Mouse (Mus musculus): ENCODE data around the gene Ttc9.

The Ttc9 gene

GRCm38 (mm10) chr12:81630915-81631660 lies at the start of gene Ttc9:
Gene Ttc9, plus strand, starts transcription at chr12:81631249.
- in situ Hi-C loops (cut with MseI, MboI), result no loop called here

DNA sequence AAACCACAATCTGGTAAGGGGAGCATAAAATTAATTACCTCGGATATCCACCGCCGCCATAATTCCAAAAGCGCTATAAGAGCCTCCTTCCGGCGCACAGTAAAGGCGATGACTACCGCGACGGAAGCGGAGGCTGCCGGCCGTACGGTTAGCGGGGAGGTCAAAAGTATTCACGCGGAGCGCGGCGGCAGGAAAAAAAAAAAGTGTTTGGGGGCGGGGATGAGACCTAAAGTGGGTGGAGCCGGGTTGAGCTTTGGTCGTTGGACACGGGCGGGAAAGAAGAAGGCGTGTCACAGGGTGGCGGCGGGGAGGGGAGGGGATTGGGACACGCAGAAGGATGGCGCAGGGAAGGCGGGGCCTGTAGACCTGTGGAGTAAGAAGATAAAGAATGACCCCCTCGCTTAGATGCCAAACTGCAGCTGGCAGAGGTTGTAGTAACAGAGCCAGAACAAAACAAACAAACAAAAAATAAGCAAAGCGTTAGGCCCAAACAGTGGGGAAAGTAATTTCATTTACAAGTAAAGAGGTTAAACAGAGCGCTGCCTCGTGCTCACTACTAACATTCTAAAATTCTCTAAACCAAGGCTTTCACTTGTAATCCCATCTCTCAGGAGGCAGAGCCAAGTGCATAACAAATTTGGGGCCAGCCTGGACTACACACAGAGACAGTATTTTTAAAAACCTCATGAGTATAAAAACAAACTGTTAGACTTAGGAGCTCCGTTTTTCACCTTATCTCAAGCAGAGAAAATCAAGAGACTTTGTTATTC lies 36.0 kb upstream of the Ttc9 start, which contains the start of gene Med6:
Gene Med6, minus strand, starts transcription at position 107 of the 770 bp plus-strand sequence.
- in situ Hi-C loops (cut with MseI, MboI), result no loop called here

DNA sequence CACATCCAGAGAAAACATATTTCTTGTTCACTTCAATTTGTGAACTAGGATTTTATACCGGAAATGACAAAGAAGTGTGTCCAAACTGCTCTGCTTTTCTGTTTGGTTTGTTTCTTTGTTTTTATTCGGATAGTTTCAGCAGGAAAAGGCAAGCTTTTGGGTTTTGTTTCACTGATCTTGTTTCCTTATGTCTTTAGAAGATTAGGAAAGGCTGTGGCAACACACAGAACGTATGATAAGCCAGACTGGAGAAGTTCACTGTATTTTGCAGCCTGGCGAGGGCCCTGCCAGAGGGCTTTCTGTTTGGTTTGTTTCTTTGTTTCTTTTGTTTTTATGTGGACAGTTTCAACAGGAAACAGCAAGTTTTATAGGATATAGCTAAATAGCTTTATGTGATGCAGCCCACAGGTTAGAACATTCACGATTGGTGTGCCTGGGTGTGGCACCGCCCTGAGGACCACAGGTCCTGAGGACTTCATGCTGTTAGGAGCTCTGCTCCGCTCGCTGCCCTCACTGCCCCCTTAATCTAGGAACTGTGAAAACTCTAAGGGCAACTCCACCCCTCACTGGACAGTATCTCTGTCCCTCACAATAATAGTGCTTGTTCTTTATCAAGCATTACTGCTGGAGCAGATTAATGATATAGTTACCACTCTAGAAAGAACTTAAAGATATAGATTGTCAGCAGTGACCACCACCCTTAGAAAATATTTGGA lies 34.3 kb upstream of the Ttc9 start:
- in situ Hi-C loops (cut with MseI, MboI), result no loop called here

DNA sequence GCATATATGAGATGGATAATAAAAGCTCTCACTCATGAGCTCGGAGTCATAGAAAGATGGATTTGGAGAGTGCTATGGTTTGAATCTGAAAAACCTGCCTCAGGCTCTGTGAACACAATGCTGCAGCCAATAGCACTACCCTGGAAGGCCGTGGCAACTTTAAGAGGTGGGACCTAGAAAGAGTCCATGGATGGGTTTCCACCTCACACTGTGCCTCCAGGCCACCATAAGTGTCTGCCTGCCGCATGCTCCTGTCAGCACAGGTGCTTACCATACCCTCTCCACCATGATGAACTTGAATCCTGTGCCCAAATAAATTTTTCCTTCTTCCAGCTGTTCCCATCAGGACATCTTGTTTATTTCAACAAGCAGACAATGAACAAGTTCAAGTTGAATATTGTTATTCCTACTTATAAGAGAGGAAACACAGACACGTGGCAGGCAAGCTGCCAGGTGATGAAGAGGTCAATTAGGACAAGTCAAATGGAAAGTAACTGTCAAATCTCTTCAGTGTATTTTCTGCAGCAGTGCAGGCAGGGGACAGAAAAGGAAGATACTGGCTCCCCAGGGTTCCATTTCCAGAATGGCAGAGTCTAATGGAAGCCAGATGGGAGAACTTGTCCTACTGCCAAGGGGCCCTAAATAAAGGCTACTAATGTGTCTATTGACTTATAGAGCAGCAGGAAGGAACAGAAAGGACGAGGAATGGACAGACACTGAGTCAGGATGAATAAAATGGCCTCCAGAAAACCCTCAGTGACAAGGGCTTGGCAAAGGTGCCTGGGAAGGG lies 25.9 kb upstream of the Ttc9 start:
- in situ Hi-C loops (cut with MseI, MboI), result loop anchor here in 1 of 2 experiments (25.0 kb wide), 1 partner anchor 307 kb away; no protein-coding TSS in a partner anchor

DNA sequence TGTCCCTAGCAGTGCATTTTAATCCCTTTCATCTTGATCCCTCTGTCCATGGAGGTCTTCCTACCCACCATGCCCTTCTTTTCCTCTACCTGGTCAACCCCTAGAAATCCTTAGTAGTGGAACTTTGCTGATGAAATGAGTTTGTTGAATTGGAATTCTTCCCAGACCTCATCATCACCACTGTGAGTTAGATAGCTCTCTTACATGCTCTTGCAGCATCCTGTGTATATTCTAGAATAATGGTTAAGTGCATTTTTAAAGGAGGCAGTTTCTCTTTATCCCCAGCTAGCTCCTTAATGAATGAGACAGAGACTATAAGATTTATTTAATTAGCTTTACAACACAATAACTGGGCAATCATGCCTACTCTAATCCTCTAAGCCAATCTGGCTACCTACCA lies 21.6 kb upstream of the Ttc9 start:
- in situ Hi-C loops (cut with MseI, MboI), result loop anchor here in 1 of 2 experiments (25.0 kb wide), 1 partner anchor 303 kb away; no protein-coding TSS in a partner anchor

GRCm38 (mm10) chr12:81615807-81616206 lies 15.2 kb upstream of the Ttc9 start:
- in situ Hi-C loops (cut with MseI, MboI), result loop anchor here (5.0 to 25.0 kb wide), 3 partner anchors 86 to 296 kb away; partner anchors contain the start of gene Map3k9 (in 1 of the 2)

- in situ Hi-C loops (cut with MseI, MboI), result loop anchor here (5.0 to 25.0 kb wide), 3 partner anchors 85 to 295 kb away; partner anchors contain the start of gene Map3k9 (in 1 of the 2)
These were observed 14.1 kb upstream of the Ttc9 start for GRCm38 (mm10) chr12:81616980-81617379.

DNA sequence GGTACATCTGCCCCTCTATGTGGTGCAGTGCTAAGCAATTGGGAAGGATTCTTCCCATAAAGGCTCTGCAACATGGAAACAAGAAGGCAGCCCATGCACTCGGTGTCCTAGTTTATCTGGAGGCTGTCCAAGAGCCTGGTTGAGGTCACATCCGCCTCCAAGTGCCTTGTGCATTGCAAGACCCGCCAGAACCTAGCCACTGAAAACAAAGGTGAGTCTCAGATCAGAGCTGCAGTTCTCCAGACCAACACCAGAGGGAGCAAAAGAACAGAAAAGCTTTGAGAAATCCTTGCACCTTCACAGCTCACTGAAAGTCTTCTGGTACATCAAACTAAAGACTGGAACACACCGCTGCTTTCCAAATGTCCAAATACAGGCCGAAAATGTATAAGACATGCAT lies 11.7 kb upstream of the Ttc9 start:
- in situ Hi-C loops (cut with MseI, MboI), result loop anchor here (5.0 to 25.0 kb wide), 3 partner anchors 83 to 293 kb away; partner anchors contain the start of gene Map3k9 (in 1 of the 2)

- in situ Hi-C loops (cut with MseI, MboI), result loop anchor here (10.0 to 25.0 kb wide), 2 partner anchors 161 to 289 kb away; partner anchors contain the start of gene Map3k9 (in 1 of the 2)
These were observed 7.7 kb upstream of the Ttc9 start for GRCm38 (mm10) chr12:81623377-81623776.

DNA sequence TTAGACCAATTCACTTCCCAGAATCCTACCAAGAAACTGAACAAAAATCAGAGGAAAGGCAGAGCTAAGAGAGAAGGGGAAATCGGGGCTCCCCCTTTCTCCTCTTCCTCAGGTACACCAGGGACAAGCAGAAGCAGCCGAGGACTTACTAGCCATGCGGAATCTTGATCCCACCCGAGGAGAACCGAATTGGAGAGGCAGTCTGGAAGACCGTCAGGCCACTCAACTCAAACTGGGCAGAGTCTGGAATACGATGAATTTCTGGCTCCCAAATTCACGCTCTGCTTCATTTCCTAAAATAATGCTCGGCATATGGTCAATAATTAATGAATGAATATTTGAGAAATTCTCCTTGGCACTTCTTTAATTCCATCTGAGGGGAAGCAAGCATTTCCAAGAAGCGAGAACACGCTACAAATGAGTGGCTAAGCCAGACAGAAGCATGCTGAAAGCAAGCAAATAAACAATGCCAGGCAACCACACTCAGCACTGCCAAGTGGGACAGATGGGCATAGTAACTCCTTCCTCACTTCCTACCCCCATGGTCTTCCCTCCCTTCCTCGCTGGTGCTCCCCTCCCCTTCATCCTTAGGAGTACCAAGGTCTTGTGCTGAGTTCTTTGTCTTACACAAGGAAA lies 4.7 kb upstream of the Ttc9 start:
- in situ Hi-C loops (cut with MseI, MboI), result loop anchor here (5.0 to 10.0 kb wide), 2 partner anchors 76 to 158 kb away; partner anchors contain the start of gene Map3k9 (in 1 of the 2)

DNA sequence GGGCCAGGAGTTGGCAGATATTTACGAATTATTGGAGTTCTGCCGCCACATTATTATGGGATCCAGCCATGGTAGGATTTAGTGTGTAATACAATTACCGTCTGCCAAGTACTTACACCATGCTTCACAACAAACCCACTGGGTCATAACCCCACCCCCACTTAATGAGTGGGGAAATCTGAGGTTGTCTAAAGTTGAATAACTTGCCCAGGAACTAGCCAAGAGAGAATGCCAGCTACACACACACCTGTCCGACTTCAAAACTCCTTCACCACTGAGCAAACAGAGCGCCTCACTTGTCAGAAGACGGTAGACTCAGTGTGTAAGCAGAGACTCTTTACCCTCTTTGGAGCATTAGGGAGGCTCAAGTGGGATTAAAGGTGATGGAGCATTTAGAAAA lies 3.6 kb upstream of the Ttc9 start:
- in situ Hi-C loops (cut with MseI, MboI), result loop anchor here (5.0 to 10.0 kb wide), 2 partner anchors 75 to 157 kb away; partner anchors contain the start of gene Map3k9 (in 1 of the 2)

DNA sequence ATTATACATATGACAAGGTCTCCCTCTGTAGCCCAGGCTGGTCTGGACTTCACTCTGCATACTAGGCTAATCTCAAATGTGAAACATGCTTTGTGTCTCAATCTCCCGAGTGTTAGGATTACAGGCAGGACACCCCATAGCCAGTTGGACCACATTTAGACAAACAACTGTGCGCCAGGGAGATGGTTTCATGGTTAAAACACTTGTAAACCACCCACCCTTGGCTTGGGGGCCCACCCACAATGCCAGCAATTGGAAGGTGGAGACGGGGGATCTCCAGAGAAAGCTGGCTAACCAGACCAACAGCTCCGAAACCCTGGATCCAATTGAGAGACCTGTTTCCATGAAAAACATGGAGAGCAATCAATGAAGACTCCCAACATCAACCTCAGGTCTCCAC lies 3.0 kb upstream of the Ttc9 start:
- in situ Hi-C loops (cut with MseI, MboI), result loop anchor here (5.0 to 10.0 kb wide), 2 partner anchors 74 to 157 kb away; partner anchors contain the start of gene Map3k9 (in 1 of the 2)

DNA sequence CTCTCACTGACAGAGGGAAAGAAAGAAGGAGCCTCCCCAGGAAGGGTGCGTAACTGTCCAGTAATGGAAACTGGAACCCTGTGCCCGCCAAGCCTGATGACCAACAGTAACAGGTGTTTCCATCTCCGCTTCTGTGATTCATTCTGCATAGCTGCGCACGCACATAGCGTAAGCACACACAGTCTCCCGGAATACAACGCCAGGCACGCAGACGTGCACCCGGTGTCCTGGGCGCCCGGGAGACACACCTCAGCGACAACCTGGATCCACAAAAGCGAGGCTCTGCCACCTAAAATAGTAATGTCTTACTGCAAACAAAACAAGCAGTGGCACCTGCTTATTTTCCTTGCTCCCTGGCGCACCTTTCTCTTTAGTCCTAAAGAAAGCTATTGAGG lies 532 bp upstream of the Ttc9 start:
- in situ Hi-C loops (cut with MseI, MboI), result no loop called here

DNA sequence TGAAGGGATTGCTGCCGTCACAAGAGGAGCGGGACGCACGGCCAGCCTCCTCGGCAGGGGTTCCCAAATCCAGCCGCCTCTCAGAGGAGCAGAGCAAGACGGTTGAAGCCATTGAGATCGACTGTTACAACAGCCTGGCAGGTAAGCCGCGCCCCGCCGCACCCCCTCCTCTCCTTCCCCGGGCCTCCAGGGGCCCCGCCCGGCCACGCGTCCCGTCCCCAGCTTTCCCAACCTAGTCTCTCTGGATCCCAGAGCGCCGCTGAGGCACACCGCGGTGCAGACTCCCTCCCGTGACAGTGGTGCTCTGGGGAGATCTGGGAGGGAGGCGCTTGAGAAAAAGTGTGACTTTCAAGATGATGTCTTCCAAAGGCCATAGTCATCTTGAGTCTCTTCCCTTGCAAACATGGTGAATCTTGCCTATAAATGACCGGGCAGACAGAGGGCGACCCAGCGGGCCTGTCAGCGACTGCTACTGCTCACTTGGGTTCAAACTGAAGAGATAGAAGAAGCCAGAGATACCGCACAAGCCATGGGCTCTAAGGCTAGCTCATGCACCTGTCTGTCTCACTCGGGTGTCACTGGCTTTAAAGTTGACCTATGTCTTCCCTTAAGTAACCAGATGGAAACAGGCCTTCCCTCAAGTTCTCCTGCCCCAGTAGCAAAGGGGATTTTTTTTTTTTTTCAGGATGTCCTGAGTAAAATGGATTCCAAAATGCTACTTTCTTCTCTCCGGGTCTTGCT lies 782 bp downstream of the Ttc9 start:
- in situ Hi-C loops (cut with MseI, MboI), result no loop called here

DNA sequence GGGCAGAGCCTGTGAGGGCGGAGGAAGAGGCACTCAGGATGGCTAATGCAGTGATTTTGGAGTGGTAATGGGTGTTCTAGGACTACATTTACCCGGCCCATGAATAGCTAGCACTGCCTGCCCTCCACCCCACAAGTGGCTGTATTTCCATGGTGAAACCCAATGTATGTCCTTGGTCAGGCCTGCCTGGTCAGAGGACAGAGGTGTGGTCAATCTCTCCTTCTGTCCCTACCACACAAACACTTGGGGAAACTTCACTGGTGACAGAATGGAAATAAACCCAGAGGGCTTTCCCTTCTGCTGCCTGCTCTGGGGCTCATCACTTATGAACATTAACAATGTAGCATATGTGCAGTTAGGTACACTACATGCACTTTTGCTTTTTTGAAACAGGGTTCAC lies 2.2 kb downstream of the Ttc9 start:
- in situ Hi-C loops (cut with MseI, MboI), result no loop called here

DNA sequence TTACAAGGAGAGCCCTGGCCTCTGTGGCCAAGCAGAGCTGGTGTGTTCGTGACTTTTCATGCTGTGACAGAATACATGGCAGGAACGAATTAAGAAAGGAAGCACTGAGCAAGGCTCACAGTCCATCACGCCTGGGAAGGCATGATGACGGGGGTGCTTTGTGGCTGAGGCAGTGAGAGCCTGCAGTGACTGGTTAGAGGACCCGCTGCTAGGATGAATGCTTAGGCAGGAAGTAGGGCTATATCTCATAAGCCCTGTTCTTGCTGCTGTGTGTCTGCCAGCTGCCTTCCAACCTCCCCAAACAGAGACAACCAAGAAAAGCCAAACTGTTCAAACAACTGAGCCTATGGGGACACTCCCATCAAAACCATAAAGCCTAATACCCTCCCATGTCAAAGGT lies 9.6 kb downstream of the Ttc9 start:
- in situ Hi-C loops (cut with MseI, MboI), result no loop called here

- in situ Hi-C loops (cut with MseI, MboI), result no loop called here
These were observed 11.5 kb downstream of the Ttc9 start for GRCm38 (mm10) chr12:81642361-81643082.

DNA sequence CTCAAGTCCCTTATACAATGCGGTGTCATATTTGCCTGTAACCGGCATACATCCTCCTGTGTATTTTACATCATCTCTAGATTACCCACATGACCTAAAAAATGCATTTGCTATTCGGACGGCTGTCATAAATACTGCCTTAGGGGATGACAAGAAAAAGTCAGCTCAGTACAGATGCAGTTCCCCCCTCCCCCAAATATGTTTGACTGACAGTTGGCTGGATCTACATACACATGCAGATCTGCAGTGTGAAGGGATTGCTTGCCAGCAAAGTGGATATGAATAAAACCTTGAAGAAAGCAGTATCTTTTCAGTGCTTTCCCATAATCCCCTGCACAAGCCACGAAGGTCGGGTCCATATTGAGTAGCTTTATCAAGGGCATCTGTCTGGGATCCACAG lies 15.8 kb downstream of the Ttc9 start:
- in situ Hi-C loops (cut with MseI, MboI), result no loop called here

- in situ Hi-C loops (cut with MseI, MboI), result no loop called here
These were observed 22.3 kb downstream of the Ttc9 start for GRCm38 (mm10) chr12:81653344-81653743.
